Mouse (Mus musculus): ENCODE measurements around the gene Hmcn1. TPM values are rescaled to one million over a fixed set of nuclear protein-coding genes. Genes with fewer than 3 reads are reported as not detected.

Gene Hmcn1
- total RNA-seq (2022), result 10 to 100 TPM; 10.9 to 15.1 (median 12.2) TPM

GRCm38 (mm10) chr1:150993162-150994064 lies at the start of gene Hmcn1:
Gene Hmcn1, minus strand, starts transcription at chr1:150993435.
- no peak for DNase-seq (ENCODE audit: low spot score)

- peak; percentile 58 for DNase-seq (ENCODE audit: low spot score)
Observed at GRCm38 (mm10) chr1:151040945-151041649, 47.9 kb upstream of the Hmcn1 start.

- no peak for DNase-seq (ENCODE audit: low spot score)
Observed at GRCm38 (mm10) chr1:151040290-151040689, 47.1 kb upstream of the Hmcn1 start.

- no peak for DNase-seq (ENCODE audit: low spot score)
Observed at GRCm38 (mm10) chr1:151039189-151039588, 46.0 kb upstream of the Hmcn1 start.

- DNase-seq (ENCODE audit: low spot score), result no peak
Observed at GRCm38 (mm10) chr1:151038566-151038965, 45.3 kb upstream of the Hmcn1 start.

- peak; percentile 59 for DNase-seq (ENCODE audit: low spot score)
Observed at GRCm38 (mm10) chr1:151036405-151036985, 43.3 kb upstream of the Hmcn1 start.

- no peak for DNase-seq (ENCODE audit: low spot score)
Observed at GRCm38 (mm10) chr1:151035766-151036165, 42.5 kb upstream of the Hmcn1 start.

GRCm38 (mm10) chr1:151034993-151035592 lies 41.9 kb upstream of the Hmcn1 start:
- peak; percentile 69 for DNase-seq (ENCODE audit: low spot score)

- no peak for DNase-seq (ENCODE audit: low spot score)
Observed at GRCm38 (mm10) chr1:151033291-151033690, 40.1 kb upstream of the Hmcn1 start.

- DNase-seq (ENCODE audit: low spot score), result no peak
Observed at GRCm38 (mm10) chr1:151031581-151031980, 38.3 kb upstream of the Hmcn1 start.

GRCm38 (mm10) chr1:151031086-151031485 lies 37.9 kb upstream of the Hmcn1 start:
- DNase-seq (ENCODE audit: low spot score), result no peak

GRCm38 (mm10) chr1:151025049-151025773 lies 32.0 kb upstream of the Hmcn1 start:
- DNase-seq (ENCODE audit: low spot score), result peak; percentile 61

- no peak for DNase-seq (ENCODE audit: low spot score)
Observed at GRCm38 (mm10) chr1:151019273-151019890, 26.1 kb upstream of the Hmcn1 start.

GRCm38 (mm10) chr1:151011056-151011455 lies 17.8 kb upstream of the Hmcn1 start:
- DNase-seq (ENCODE audit: low spot score), result peak; percentile 65

- DNase-seq (ENCODE audit: low spot score), result peak; percentile 77
Observed at GRCm38 (mm10) chr1:151009115-151009797, 16.0 kb upstream of the Hmcn1 start.

- DNase-seq (ENCODE audit: low spot score), result no peak
Observed at GRCm38 (mm10) chr1:151007747-151008146, 14.5 kb upstream of the Hmcn1 start.

GRCm38 (mm10) chr1:151004007-151004406 lies 10.8 kb upstream of the Hmcn1 start:
- no peak for DNase-seq (ENCODE audit: low spot score)

GRCm38 (mm10) chr1:151001868-151002428 lies 8.7 kb upstream of the Hmcn1 start:
- DNase-seq (ENCODE audit: low spot score), result no peak

- DNase-seq (ENCODE audit: low spot score), result no peak
Observed at GRCm38 (mm10) chr1:151000714-151001113, 7.5 kb upstream of the Hmcn1 start.

GRCm38 (mm10) chr1:150994612-150995011 lies 1.4 kb upstream of the Hmcn1 start:
- DNase-seq (ENCODE audit: low spot score), result no peak
